Mouse (Mus musculus) cerebellum, adult 8-10 months (tissue): ENCODE data around the gene Syn1.

ENCODE experiments used
- DNase-seq: peaks from one replicate; pipeline ENCODE4 v3.0.0; 2022

Syn1 gene

DNA sequence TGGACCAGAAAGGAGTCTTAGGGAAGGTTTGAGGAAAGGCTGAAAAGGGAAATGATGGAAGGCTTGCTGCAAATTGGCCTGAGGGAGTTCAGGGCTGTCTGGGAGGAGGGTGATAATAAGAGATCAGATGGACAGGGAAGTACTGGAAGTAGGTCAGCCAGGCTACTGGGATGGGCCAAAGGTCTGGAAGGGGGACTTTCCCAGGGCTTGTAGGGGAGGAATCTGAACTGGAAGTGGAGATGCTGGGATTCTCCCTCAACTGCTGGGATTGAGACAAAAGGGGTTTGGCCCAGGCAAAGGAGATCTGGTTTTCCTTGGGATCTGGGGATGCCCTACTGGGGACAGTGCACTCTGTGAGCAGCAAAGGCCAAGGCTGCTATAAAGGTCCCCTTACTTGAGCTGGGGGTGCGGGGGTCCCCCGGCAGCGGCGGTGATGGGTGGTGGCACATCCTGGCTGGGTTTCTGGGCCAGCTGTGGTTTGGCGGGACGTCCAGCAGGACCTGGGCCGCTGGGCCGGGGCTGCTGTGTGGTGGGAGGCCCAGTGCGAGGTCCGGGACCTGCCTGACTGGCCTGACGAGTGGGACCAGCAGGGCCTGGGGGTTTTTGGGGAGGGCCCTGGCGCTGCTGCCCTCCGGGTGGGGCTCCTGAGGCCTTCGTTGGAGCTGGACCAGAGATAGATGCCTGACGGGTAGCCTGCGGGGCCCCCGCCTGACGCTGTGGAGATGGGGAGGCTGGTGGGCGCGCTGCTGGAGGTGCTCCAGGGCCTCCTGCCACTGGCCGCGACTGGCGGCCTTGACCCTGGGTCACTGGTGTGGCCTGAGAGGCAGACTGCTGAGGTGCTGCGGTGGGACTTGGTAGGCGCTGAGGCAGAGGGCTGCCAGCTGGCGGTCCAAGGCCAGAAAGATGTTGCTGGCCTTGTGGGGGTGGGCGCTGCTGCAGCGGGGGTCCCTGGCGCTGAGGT is 58.4 kb downstream of the Syn1 start:
- no peak for DNase-seq

DNA sequence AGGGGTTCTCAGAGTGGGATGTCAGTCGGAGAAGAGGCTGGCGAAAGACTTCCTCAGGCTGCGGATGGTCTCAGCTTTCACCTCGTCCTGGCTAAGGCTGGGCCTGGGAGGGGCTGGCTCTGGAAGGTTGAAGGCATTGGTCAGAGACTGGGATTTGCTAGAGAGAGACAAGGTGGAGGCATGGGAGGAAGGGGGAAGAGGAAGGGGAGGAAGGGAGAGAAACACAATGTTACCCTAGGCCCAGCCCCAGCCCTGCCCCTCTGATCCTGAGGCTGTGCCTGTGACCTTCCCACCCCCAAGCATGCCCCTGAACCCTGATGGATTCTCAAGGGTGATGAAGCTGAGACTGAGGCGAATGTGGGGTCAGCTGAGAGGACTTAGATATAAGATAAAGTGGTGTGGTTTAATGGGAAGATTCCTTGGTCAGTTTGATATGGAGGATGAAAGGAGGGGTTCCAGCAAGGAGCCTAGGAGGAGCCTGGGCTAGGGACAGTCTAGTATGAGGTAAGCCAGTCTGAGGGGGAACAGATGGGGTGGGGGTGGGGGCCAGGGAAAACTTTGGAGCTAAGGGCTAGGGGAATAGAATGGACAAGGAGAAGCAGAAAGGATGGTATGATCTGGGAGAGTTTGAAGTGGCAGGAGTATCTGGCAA is 59.2 kb downstream of the Syn1 start:
- DNase-seq, result no peak

DNA sequence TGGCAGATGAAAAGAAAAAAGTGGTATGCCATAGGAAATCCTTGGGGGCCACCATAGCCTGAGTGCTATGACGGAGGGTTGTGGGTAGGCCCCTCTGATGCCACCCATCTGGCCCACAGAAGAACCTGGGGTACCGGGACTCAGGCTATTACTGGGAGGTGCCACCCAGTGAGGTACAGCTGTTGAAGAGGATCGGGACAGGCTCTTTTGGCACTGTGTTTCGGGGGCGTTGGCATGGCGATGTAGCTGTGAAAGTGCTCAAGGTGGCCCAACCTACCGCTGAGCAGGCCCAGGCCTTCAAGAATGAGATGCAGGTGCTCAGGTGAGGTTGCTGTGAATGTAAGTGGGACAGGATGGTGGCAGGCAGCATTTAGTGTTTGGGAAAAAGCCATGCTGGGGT is 67.0 kb downstream of the Syn1 start:
- no peak for DNase-seq

DNA sequence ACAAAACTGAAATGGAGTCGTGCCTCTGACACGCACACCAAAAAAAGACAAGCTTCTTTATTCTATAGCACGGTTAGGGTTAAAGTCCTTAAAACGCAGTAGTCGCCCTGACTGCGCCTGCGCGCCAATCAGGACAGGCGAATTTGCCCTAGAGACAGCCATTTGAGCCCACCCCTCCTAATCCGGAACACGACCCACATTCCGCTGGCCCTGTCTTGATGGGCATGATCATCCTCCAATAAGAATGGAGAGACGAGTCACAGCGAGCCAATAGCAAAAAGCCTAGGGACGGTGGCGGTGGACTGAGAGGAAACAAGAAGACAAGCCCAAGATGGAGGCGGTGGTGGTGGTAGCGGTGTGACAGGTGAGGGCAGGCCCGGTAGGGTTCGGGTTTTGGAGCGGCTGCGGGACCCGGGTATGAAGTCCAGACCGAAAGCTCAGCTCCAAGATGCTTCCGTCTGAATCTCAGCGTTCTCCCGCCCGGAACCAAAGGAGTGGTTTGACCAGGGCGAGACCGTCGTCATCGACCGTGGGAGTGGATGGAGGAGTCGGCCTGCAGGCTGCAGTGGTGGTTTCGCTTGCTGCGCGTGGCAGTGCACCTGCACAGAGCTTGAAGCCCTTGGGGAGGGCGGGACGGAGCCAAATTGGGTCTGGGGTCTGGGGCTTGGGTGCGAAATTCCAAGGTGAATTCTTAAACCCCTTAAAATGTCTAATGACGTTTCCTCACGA is 72.4 kb downstream of the Syn1 start:
- DNase-seq, result peak; percentile 88

DNA sequence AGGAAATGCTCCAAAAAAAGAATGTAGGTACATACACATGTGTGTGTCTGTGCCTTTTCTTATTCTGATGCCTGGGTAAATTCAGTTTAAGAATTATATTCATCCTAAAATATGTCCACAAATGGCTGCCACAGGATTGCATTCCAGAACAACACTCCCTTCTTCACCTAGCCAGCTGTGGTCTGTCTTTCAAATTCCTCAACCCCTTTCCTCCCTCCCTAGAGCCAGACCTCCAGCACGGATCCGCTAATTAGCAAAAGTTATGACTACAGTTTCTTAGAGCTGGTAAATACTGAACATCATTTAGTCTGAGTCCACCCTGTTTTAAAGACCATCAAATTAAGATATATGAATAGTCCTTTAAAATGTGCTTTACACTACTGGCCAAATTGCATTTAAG is 73.0 kb downstream of the Syn1 start:
- no peak for DNase-seq

DNA sequence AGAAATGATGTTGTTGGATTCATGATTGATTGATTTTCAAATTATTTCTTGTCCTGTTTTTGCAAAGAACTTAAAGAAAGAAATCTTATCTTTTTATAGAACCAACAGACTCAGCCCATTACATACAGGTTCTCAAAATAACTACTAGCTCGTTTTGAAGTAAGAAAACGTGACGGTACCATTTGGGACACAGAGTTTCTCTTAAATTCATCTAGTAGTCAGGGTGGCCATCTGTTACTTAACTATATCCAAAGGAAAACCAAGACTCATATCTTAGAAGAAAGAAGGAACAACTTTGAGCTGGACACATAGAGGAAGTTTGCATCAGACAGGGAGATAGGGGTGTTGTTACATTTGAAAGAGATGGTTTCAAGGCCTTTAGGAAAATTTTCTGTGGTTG is 73.6 kb downstream of the Syn1 start:
- DNase-seq, result no peak

DNA sequence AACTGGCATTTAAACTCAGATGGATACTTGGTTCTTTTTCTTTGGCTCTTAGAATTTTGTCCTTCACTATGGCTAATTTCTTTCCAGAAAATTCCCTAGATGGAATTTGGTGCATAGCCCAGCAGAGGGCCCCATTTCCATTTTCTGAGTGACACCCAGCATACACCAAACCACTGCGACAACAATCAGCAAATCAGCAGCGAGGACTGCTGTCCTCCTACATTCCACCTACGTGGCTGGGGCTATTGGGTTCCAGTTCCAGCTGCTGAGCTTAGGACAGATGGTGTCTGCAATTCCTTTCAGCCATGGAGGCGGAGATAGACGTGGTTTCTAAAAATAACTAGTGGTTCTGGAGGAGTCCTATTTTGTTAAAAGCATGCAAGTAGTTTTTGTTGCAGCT is 91.9 kb downstream of the Syn1 start:
- peak; percentile 51 for DNase-seq

DNA sequence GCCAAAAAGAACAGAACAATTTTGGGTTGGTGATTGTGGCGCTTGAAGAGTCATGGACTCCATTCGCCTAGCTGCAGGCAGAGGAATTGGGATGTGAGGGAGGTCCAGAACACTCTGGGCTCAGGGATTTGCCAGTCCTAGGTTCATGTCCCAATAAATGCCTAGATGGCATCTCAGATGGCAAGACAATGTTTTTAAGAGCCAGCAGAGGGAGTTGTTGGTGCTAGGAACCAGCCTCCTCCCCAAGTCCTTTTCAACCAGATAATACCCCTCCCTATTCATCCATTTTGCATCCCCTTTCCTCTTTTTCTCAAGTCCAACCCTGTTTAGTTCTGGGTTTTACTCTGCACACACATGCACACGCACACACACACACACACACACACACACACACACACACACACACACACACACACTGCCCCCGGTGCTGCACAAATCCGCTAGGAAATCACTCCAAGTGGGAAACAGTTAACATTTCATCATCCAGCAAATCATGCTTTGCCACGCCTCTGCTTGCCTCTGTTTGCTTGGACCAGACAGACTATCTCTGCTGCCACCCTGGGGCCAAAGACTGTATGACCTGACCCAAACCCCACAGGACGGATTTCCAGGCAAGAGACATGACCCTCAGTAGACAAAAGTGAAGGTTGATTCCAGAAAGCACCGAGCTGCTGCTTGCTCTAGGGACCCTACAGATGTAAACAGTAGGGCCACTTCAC is 100.9 kb downstream of the Syn1 start:
- DNase-seq, result peak; percentile 61

DNA sequence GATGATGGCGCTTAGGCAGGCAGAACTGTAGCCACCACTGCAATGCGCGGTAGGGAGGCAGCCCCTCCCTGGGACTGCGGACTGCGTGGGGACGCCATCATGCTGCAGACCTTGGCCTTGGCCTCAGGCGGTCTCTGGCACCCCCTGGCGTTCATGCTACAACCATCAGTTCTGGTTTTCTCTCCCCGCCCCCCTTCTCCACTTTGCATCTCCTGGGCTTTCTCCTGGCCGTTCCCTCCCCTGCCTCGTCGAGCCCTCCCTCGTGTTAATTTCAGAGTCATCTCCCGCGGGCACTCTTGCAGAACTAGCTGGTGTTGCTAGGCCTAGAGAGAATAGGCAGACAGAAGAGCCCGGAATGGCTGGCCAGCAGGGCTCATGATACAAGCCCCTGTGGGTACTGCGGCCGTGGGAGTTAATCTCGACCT is 101.6 kb downstream of the Syn1 start:
- DNase-seq, result peak; percentile 82

DNA sequence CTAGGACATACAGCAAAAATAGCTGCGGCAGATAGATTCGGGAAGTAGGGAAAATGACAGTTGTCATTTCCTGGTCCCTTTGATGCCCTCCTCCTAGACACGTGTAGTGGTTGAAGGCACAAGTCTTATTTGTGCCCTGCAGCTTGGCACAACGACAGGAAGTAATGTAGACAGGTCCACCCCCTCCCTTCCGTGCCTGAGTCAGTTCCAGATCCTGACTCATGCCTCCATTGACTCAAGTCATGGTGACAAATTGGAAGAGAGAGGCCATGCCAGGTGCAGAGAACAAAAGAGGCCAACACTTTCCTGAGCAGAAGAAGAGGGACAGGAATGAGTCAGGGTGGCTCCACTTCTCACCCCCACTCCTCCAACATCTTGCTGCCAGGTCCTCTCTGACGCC is 103.8 kb downstream of the Syn1 start:
- DNase-seq, result peak; percentile 28
